Mouse (Mus musculus) gastrocnemius, postnatal 25 days (tissue): ENCODE measurements around the gene Lhb. TPM values are rescaled to one million over a fixed set of nuclear protein-coding genes. Genes with fewer than 3 reads are reported as not detected.

Source experiments
- microRNA-seq, 2 experiments: library from miRNA; unstranded; fragments of <30 nt; microRNA quantifications; one replicate each; pipeline ENCODE4 v1.2.0; 2021; ENCODE audit warnings: borderline replicate concordance in 2 of 2
- total RNA-seq, 2 experiments: library from RNA; stranded (reverse); gene quantifications; 1 replicate in 1 of 2; 2 replicates in 1 of 2; pipeline ENCODE4 v1.2.3; 2021

Lhb gene
- total RNA-seq, 2 experiments from 2014 or later: 1.6 TPM; not detected in 1

Small RNA genes within 50 kb of the gene (microRNA-seq; reads per million reads assigned to microRNA genes)
- 0 to 0.26 reads per million in 2 experiments for gene Gm22133

Other genes starting within 250 kb of the Lhb start
- gene Gfy, start 241.3 kb upstream of the Lhb start, total RNA-seq: not detected
- gene Pth2, start 239.8 kb upstream of the Lhb start, total RNA-seq: not detected
- gene Ccdc155, start 215.9 kb upstream of the Lhb start, total RNA-seq: under 1 TPM; 0.19 to 0.23 TPM
- gene Dkkl1, start 208.7 kb upstream of the Lhb start, total RNA-seq: not detected
- gene Tead2, start 205.1 kb upstream of the Lhb start, total RNA-seq: 1 to 10 TPM; 2.5 to 2.8 TPM
- gene Cd37, start 181.7 kb upstream of the Lhb start, total RNA-seq: 1 to 10 TPM; 1.3 to 2.0 TPM
- not detected for gene Slc6a16, start 179.7 kb upstream of the Lhb start, total RNA-seq
- gene Slc6a21, start 143.3 kb upstream of the Lhb start, total RNA-seq: not detected
- 10 to 100 TPM; 17.0 to 18.3 TPM for gene Trpm4, start 87.0 kb upstream of the Lhb start, total RNA-seq
- gene Hrc, start 85.5 kb upstream of the Lhb start, total RNA-seq: 100 to 1,000 TPM; 812 to 910 TPM
- under 1 TPM; 0.18 to 0.38 TPM for gene Ppfia3, start 53.8 kb upstream of the Lhb start, total RNA-seq
- under 1 TPM in 1 of 2 experiments, not detected in 1; 0.67 TPM for gene Lin7b, start 50.2 kb upstream of the Lhb start, total RNA-seq
- 10 to 100 TPM; 76.1 to 78.0 TPM for gene Snrnp70, start 25.1 kb upstream of the Lhb start, total RNA-seq
- 100 to 1,000 TPM in 1 of 2 experiments, 10 to 100 TPM in 1; 73.7 to 107 TPM for gene Kcna7, start 15.2 kb upstream of the Lhb start, total RNA-seq
- gene Ntf5, start 7.1 kb upstream of the Lhb start, total RNA-seq: 1 to 10 TPM; 3.9 to 6.6 TPM
- 100 to 1,000 TPM; 243 to 327 TPM for gene Gys1, start 14.0 kb downstream of the Lhb start, total RNA-seq
- 10 to 100 TPM; 23.3 to 23.8 TPM for gene Ruvbl2, start 17.3 kb downstream of the Lhb start, total RNA-seq
- gene Ftl1, start 39.1 kb downstream of the Lhb start, total RNA-seq: 100 to 1,000 TPM; 125 to 149 TPM
- 10 to 100 TPM; 15.6 to 16.9 TPM for gene Bax, start 46.1 kb downstream of the Lhb start, total RNA-seq
- not detected for gene Tulp2, start 61.1 kb downstream of the Lhb start, total RNA-seq
- gene Gm45808, start 66.0 kb downstream of the Lhb start, total RNA-seq: 1 to 10 TPM; 4.3 to 10.0 TPM
- gene Dhdh, start 68.0 kb downstream of the Lhb start, total RNA-seq: 10 to 100 TPM; 12.3 to 12.6 TPM
- gene Nucb1, start 89.6 kb downstream of the Lhb start, total RNA-seq: 10 to 100 TPM; 60.8 to 73.2 TPM
- 10 to 100 TPM; 13.8 to 19.2 TPM for gene Ppp1r15a, start 105.4 kb downstream of the Lhb start, total RNA-seq
- gene Plekha4, start 105.5 kb downstream of the Lhb start, total RNA-seq: 1 to 10 TPM; 7.5 to 8.5 TPM
- 1 to 10 TPM in 1 of 2 experiments, under 1 TPM in 1; 0.99 to 1.2 TPM for gene Hsd17b14, start 134.1 kb downstream of the Lhb start, total RNA-seq
- 10 to 100 TPM; 56.3 to 63.9 TPM for gene Bcat2, start 149.3 kb downstream of the Lhb start, total RNA-seq
- gene Fgf21, start 194.7 kb downstream of the Lhb start, total RNA-seq: not detected
- not detected for gene Fut1, start 196.5 kb downstream of the Lhb start, total RNA-seq
- gene Izumo1, start 201.0 kb downstream of the Lhb start, total RNA-seq: not detected
- 1 to 10 TPM; 6.1 to 8.5 TPM for gene Rasip1, start 206.7 kb downstream of the Lhb start, total RNA-seq
- gene Mamstr, start 219.2 kb downstream of the Lhb start, total RNA-seq: 10 to 100 TPM; 39.0 to 46.1 TPM
- gene Fut2, start 245.6 kb downstream of the Lhb start, total RNA-seq: under 1 TPM; 0.19 to 0.61 TPM